Mouse (Mus musculus): ENCODE data around the gene Cdhr2.

Gene Cdhr2

DNA sequence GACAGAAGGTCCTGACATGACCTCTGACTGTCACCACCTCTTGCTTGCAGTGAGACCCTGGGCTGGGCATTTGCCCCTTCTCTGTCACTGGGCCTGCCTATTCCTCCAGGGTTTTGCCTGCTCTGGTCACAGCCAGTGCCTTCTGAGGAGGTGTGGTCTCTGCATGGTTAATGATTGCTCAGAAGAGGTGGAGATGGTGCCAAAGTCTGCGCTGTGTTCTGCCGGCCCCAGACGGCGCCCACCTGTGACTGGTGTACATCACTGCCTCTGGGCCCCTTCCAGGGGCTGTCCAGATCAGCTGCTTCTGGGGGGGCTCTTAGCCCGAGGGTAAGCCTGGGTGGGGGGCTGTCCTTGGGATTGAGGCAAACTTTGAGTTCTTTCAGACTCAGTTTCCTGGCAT, at the start of gene Cdhr2:
Cdhr2 (plus strand) TSS at position 219 of the 400 bp plus-strand sequence.
- DNase-seq (ENCODE audit: low read depth, low spot score) = no peak

DNA sequence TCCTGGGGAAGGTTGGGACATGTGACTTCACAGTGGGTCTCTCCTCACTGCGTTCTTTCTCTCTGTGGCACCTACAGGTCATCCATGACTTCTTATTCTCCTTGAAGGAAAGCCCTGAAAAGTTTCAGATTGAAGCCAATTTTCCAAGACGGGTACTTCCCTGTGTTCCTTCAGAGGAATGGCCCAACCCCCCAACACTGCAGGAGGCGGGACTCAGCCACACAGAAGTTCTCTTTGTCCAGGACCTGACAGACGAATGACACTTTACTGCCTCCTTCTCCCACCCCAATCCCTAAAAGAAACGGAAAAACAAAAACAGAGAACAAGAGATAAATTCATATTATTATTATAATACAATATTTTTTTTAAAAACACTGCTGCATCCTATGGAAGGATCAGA, 40.4 kb upstream of the Cdhr2 start:
- no peak for DNase-seq (ENCODE audit: low read depth, low spot score)

DNA sequence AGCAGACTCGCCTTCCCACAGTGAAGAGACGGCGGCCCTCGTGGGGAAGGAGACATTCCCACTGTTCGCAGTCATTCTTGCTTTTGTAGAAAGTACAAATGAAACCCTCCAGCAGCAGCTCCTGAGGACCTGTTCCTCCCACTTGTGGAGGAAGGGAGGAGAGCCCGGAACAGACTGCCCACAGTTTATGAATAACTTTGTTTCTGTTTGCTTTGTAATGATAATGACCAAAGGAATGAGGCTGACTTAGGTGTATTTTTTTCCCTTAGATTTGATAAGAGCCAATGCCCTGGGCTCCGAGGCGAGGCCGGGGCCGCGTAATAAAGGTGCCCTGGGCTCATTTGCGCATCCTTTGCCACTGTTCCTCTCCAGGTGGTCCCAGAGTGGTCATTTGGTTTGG, 39.9 kb upstream of the Cdhr2 start:
- no peak for DNase-seq (ENCODE audit: low read depth, low spot score)

DNA sequence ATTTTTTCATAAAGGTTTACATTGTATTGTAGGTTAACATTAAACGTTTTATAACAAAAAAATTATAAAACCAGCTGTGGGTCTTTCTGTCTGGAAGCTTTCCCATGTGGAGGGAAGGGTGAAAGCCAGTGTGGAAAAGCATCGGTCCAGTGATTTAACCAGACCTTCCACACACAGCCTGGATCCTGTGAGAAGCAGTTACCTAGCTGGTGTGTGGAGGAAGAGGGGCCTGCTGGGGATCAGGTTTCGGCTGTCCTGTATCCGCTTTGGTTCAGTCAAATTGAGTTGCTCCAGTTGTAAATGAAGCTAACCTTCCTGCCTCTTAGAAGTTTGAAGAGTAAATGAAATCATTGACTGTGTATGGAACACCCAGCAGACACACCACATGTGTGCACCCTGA, 37.3 kb upstream of the Cdhr2 start:
- DNase-seq (ENCODE audit: low read depth, low spot score) = no peak

DNA sequence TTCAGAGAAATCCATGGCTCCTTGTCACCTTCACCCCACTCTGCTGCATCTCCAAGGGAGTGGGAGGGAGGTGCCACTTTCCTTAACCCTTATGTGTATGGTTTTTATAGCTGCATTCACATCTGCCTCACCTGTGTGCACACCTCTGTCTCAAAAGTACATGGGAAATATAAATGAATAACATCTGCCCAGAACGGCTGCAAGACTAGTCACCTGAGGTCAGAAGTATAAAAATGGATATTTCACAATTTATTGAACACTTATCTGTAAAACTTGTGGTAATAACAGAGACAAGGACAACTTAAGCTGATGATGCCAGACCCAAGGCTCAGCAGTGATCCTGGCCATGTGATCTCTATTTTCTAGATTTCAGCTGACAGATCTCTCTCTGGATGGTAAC, 36.8 kb upstream of the Cdhr2 start:
- DNase-seq (ENCODE audit: low read depth, low spot score) = no peak

- DNase-seq (ENCODE audit: low read depth, low spot score) = no peak
Measured at GRCm38 (mm10) chr13:54665062-54665461, 36.2 kb upstream of the Cdhr2 start.

DNA sequence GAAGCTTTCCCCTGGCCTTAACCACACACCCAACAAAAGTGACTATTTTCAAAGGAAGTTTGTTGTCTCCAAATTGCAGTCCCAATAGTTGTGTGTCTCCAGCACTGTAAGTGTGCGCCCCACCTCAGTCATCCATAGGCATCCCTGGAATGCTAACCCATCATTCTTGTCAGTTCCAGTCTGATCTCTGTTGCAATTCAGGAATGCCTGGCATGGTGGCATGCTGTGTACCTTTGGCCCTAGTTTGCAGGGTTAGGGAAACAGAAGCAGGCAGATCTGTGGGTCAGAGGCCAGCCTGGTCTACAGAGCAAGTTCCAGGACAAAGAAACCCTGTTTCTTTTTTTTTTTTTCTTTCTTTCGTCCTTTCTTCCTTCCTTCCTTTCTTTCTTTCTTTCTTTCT, 30.8 kb upstream of the Cdhr2 start:
- no peak for DNase-seq (ENCODE audit: low read depth, low spot score)

- no peak for DNase-seq (ENCODE audit: low read depth, low spot score)
Measured at GRCm38 (mm10) chr13:54675895-54676590, 25.2 kb upstream of the Cdhr2 start.

- no peak for DNase-seq (ENCODE audit: low read depth, low spot score)
Measured at GRCm38 (mm10) chr13:54678263-54678662, 23.0 kb upstream of the Cdhr2 start.

DNA sequence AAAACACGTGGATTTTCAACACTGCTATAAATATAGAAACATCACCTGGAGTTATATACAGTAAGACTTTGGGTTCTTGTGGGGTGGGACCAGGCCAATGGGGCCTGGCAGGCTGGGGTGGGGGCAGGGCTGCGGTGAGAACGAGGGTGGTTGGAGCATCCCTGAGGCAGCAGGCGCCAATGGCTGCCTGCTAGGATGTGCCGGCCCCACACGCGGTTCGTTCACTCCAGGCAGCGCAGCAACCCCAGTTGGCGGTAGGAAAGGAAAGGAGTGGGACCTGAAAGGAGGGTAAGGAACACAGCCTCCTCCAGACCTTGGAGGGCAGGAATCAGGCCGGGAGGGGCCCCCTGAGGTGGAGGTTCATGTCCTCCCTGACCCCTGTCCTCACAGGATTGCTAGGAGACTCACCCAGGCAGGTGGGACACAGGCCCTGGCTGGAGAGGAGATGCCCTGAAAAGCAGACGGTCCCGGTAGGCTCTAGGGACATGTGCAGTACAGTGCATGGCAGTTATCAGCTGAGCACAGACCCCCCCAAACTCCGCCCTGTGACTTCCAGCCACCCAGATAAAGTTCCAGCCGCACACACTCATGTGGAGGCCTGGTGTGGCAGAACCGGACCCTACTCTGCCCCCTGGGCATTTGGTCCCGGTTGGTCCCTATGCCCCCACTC, 20.9 kb upstream of the Cdhr2 start:
- DNase-seq (ENCODE audit: low read depth, low spot score) = no peak

DNA sequence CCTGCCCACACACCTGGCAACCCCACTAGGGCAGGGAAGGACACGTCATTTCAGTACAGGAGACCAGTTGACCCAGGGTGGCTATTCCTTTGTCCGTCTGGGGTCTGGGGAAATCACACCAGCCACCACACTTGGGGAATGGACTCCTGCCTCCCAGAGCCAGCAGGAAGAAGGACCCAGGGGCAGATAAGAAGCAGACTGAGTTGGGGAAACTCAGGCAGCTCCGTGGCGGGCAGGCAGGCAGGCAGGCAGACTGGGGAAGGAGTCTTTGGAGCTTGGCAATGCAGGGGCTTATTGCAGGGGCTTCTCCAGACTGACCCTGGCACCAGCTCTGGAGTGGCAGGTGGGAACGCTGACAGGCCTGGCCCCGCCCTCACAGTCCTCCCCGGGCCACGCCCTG, 20.0 kb upstream of the Cdhr2 start:
- DNase-seq (ENCODE audit: low read depth, low spot score) = no peak

- DNase-seq (ENCODE audit: low read depth, low spot score) = no peak
Measured at GRCm38 (mm10) chr13:54683301-54683700, 18.0 kb upstream of the Cdhr2 start.

GRCm38 (mm10) chr13:54684140-54684896, 16.9 kb upstream of the Cdhr2 start:
- DNase-seq (ENCODE audit: low read depth, low spot score) = no peak

- DNase-seq (ENCODE audit: low read depth, low spot score) = no peak
Measured at GRCm38 (mm10) chr13:54685174-54685573, 16.1 kb upstream of the Cdhr2 start.

DNA sequence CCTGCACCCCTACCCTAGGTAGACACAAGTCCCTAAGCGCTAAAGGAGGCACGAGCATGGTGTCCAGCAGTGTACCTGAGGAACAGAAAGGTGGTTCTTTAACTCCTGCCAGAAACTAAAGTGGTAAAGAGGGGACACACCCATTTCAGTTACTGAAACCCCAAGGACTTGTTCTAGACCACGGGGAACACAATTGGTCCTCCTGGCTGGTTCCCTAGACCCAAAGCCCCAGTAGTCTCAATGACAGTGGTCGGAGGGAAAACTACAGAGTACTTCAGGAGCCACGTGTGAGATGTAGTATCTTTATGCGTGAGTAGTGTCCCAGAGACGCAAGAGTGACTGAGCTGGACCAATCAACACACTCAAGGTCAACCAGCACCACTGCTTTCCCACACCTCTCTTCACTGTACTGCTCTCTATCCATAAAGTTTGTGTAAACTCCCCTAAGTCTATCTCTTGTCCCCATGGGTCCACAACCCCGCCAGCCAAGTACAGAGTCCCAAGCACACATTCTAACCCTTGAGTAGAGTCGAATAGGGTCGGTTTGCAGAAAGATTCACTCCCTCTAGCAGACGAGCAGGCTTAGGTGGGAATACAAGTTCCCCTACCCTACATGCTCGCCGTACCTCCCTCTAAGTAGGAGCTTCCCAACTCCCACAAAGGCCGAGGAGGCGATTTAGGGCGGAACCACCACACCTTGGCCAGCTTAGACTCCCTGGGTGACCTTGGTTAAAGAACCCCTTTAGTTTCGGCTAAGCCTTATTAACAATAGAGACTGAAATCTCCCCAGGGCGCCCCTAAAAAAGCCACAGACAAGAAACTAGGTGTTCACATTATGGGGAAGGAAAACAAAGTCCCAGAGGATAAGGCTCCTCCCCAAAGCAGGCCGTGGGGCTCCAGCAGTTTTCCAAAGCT, 14.9 kb upstream of the Cdhr2 start:
- DNase-seq (ENCODE audit: low read depth, low spot score) = no peak

GRCm38 (mm10) chr13:54687096-54687495, 14.2 kb upstream of the Cdhr2 start:
- peak; percentile 59 for DNase-seq (ENCODE audit: low read depth, low spot score)

- peak; percentile 91 for DNase-seq (ENCODE audit: low read depth, low spot score)
Measured at GRCm38 (mm10) chr13:54687575-54688424, 13.5 kb upstream of the Cdhr2 start.

DNA sequence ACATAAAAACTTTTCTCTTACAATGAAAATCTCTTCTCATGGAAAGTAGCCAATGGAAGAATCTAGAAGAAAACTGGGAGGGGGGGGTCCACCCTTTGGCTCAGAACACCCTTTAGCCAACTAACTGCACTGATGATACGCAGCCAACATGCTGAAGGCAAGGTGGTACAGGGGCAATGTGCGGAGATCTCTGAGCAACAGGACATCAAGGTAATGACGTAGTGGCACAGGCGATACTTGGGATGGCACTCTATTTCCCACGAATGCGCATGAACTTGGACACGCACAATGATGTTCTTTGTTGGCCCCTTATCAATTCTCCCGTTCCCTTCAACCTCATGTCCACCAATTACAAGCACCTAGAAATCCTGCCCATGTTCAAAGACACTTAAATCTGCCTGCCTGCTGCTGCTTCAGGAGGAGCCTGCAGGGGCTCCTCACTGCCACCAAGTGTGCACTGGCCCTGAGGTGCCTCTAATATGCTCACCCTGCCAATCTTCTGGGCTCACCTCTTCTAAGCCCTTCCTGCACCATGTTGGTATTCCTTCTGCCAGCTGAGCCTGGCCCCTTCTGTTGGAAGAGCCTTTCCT, 11.0 kb upstream of the Cdhr2 start:
- DNase-seq (ENCODE audit: low read depth, low spot score) = no peak

- no peak for DNase-seq (ENCODE audit: low read depth, low spot score)
Measured at GRCm38 (mm10) chr13:54691737-54692136, 9.5 kb upstream of the Cdhr2 start.
